Mouse (Mus musculus): Measurements from ENCODE around the gene Aaed1. TPM values are rescaled to one million over a fixed set of nuclear protein-coding genes. Genes with fewer than 3 reads are reported as not detected.
A peak's percentile ranks its signal among the peaks of the same experiment; 100 is the strongest.

Gene Aaed1
- polyA plus RNA-seq, 1 experiment from 2014 or later = 20.2 TPM

- H3K4me2 ChIP-seq = peak overlapping the region; percentile 23; the same call in 1 of the 2 replicates
- H3K36me3 ChIP-seq (replicated peaks) = peaks cover 16% of the 10 kb centered on the region
- ATAC-seq (ENCODE audit: insufficient read depth) = no peak
- peak overlapping the region; percentile 23; the same call in 1 of the 2 replicates for H3K9ac ChIP-seq
- WGBS (ENCODE audit: insufficient replicate concordance) = 22% methylated on average over 5 of the region's 5 CpGs
- no peaks in the 10 kb centered on the region for H3K27me3 ChIP-seq
- H3K4me3 ChIP-seq (replicated peaks) = no peak overlapping the region
- H3K9me3 ChIP-seq (replicated peaks) = no peaks in the 10 kb centered on the region
- peaks cover 41% of the 10 kb centered on the region for H3K4me1 ChIP-seq (replicated peaks)
- H3K27ac ChIP-seq (replicated peaks) = no peak overlapping the region
Observed at GRCm38 (mm10) chr13:64309036-64309435, 3.5 kb downstream of the Aaed1 start.

GRCm38 (mm10) chr13:64307508-64307907, 5.0 kb downstream of the Aaed1 start:
- Histone ChIP-seq H3K4me1 (replicated peaks) (peaks cover 35% of the 10 kb centered on the region), H3K27me3 (no peaks in the 10 kb centered on the region), H3K4me2 (no peak overlapping the region), H3K4me3 (replicated peaks) (no peak overlapping the region), H3K36me3 (replicated peaks) (peaks cover 24% of the 10 kb centered on the region), H3K9ac (no peak overlapping the region), H3K9me3 (replicated peaks) (no peaks in the 10 kb centered on the region), H3K27ac (replicated peaks) (no peak overlapping the region)
- ATAC-seq (ENCODE audit: insufficient read depth) = no peak
- 69% methylated on average over 5 of the region's 5 CpGs for whole genome bisulfite sequencing (ENCODE audit: insufficient replicate concordance)

DNA sequence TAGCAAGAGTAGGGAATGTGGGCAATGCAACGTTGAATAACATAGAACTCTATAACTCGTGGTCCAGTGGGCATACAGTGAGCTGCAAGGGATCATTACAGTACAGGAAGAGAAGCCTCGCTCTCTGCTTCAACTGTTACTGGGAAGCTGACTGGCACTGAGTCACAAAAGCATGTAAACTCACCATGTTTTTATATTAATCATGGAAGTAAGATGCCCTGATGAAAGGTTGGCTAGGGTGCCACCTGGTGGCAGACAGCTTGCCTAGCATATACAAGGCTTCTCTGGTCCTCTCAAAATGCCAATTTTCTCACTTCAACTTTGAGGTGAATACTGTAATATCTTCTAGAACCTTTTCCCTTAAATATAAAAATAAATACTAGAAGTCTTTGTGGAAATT, 6.4 kb downstream of the Aaed1 start:
- ATAC-seq (ENCODE audit: insufficient read depth) = no peak
- Histone ChIP-seq H3K4me2 (no peak overlapping the region), H3K9me3 (replicated peaks) (no peaks in the 10 kb centered on the region), H3K4me1 (replicated peaks) (peaks cover 26% of the 10 kb centered on the region), H3K4me3 (replicated peaks) (no peak overlapping the region), H3K27ac (replicated peaks) (no peak overlapping the region), H3K36me3 (replicated peaks) (peaks cover 24% of the 10 kb centered on the region), H3K27me3 (no peaks in the 10 kb centered on the region), H3K9ac (no peak overlapping the region)
- WGBS (ENCODE audit: insufficient replicate concordance) = 67% methylated on average over 3 of the region's 3 CpGs

GRCm38 (mm10) chr13:64299069-64299468, 13.4 kb downstream of the Aaed1 start:
- peaks cover 15% of the 10 kb centered on the region for H3K36me3 ChIP-seq (replicated peaks)
- no peaks in the 10 kb centered on the region for H3K9me3 ChIP-seq (replicated peaks)
- no peak overlapping the region for H3K4me3 ChIP-seq (replicated peaks)
- WGBS (ENCODE audit: insufficient replicate concordance) = 80% methylated on average over 1 of the region's 1 CpGs
- ATAC-seq (ENCODE audit: insufficient read depth) = no peak
- no peaks in the 10 kb centered on the region for H3K4me1 ChIP-seq (replicated peaks)
- H3K4me2 ChIP-seq = no peak overlapping the region
- no peak overlapping the region for H3K9ac ChIP-seq
- no peaks in the 10 kb centered on the region for H3K27me3 ChIP-seq
- H3K27ac ChIP-seq (replicated peaks) = no peak overlapping the region

GRCm38 (mm10) chr13:64286791-64287190, 25.7 kb downstream of the Aaed1 start:
- no peaks in the 10 kb centered on the region for H3K27me3 ChIP-seq
- H3K4me1 ChIP-seq (replicated peaks) = no peaks in the 10 kb centered on the region
- 0 out of 2 replicates have a peak, but pooled peaks cover 3% of the 10 kb centered on the region for H3K36me3 ChIP-seq (replicated peaks)
- H3K4me2 ChIP-seq = no peak overlapping the region
- no peak overlapping the region for H3K27ac ChIP-seq (replicated peaks)
- 56% methylated on average over 4 of the region's 4 CpGs for whole genome bisulfite sequencing (ENCODE audit: insufficient replicate concordance)
- H3K9ac ChIP-seq = no peak overlapping the region
- no peaks in the 10 kb centered on the region for H3K9me3 ChIP-seq (replicated peaks)
- ATAC-seq (ENCODE audit: insufficient read depth) = no peak
- no peak overlapping the region for H3K4me3 ChIP-seq (replicated peaks)

GRCm38 (mm10) chr13:64286321-64286720, 26.2 kb downstream of the Aaed1 start:
- 61% methylated on average over 4 of the region's 4 CpGs for WGBS (ENCODE audit: insufficient replicate concordance)
- no peak for ATAC-seq (ENCODE audit: insufficient read depth)
- no peaks in the 10 kb centered on the region for H3K9me3 ChIP-seq (replicated peaks)
- H3K4me2 ChIP-seq = no peak overlapping the region
- no peaks in the 10 kb centered on the region for H3K36me3 ChIP-seq (replicated peaks)
- H3K27me3 ChIP-seq = no peaks in the 10 kb centered on the region
- no peak overlapping the region for H3K27ac ChIP-seq (replicated peaks)
- H3K9ac ChIP-seq = no peak overlapping the region
- H3K4me3 ChIP-seq (replicated peaks) = no peak overlapping the region
- H3K4me1 ChIP-seq (replicated peaks) = no peaks in the 10 kb centered on the region

DNA sequence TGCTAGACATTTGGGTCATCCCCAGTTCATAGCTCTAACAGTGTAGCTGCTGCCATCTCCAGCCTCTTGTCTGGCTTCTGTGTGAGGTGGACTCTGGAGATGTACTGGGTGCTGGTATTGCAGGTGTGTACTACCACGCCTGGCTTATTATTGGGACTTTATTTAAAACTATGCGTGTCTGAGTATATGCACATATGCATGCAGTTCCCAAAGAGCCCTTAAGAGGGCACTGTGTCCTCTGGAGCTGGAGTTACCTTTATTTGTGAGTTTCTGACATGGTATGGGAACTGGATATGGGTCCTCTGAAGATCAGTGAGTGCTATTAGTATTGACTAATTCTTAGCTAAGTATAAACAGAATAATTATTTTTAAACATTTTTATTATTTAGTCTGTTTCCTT, 27.8 kb downstream of the Aaed1 start:
- H3K9ac ChIP-seq = no peak overlapping the region
- WGBS (ENCODE audit: insufficient replicate concordance) = 77% methylated on average over 2 of the region's 2 CpGs
- no peaks in the 10 kb centered on the region for H3K27me3 ChIP-seq
- H3K4me3 ChIP-seq (replicated peaks) = no peak overlapping the region
- no peak overlapping the region for H3K27ac ChIP-seq (replicated peaks)
- no peak overlapping the region for H3K4me2 ChIP-seq
- no peaks in the 10 kb centered on the region for H3K9me3 ChIP-seq (replicated peaks)
- H3K36me3 ChIP-seq (replicated peaks) = no peaks in the 10 kb centered on the region
- H3K4me1 ChIP-seq (replicated peaks) = no peaks in the 10 kb centered on the region
- no peak for ATAC-seq (ENCODE audit: insufficient read depth)

GRCm38 (mm10) chr13:64280940-64281339, 31.6 kb downstream of the Aaed1 start:
- Histone ChIP-seq H3K27me3 (peaks cover 9% of the 10 kb centered on the region), H3K9me3 (replicated peaks) (no peaks in the 10 kb centered on the region), H3K4me2 (no peak overlapping the region), H3K4me3 (replicated peaks) (no peak overlapping the region), H3K9ac (no peak overlapping the region), H3K4me1 (replicated peaks) (peaks cover 4% of the 10 kb centered on the region), H3K27ac (replicated peaks) (no peak overlapping the region), H3K36me3 (replicated peaks) (no peaks in the 10 kb centered on the region)
- WGBS (ENCODE audit: insufficient replicate concordance) = 53% methylated on average over 5 of the region's 5 CpGs
- ATAC-seq (ENCODE audit: insufficient read depth) = no peak

GRCm38 (mm10) chr13:64275754-64276127, 36.8 kb downstream of the Aaed1 start:
- ATAC-seq (ENCODE audit: insufficient read depth) = no peak
- peak overlapping the region; percentile 66 for H3K4me3 ChIP-seq (replicated peaks)

GRCm38 (mm10) chr13:64274879-64275753, 37.4 kb downstream of the Aaed1 start, which contains the start of gene Cdc14b:
Gene Cdc14b (minus strand): TSS chr13:64275290.
- peak within 1 kb of the TSS; percentile 45 for H3K9ac ChIP-seq
- H3K4me2 ChIP-seq = peak within 1 kb of the TSS; percentile 94
- H3K36me3 ChIP-seq (replicated peaks) = no peaks in the 10 kb centered on the region
- ATAC-seq (ENCODE audit: insufficient read depth) = peak; percentile 76
- WGBS (ENCODE audit: insufficient replicate concordance) = under 1% methylated on average over 57 of the region's 57 CpGs
- peaks cover 56% of the 10 kb centered on the region for H3K27me3 ChIP-seq
- H3K27ac ChIP-seq (replicated peaks) = no peak within 1 kb of the TSS
- no peaks in the 10 kb centered on the region for H3K9me3 ChIP-seq (replicated peaks)
- H3K4me1 ChIP-seq (replicated peaks) = peaks cover 27% of the 10 kb centered on the region
- peak within 1 kb of the TSS; percentile 66 for H3K4me3 ChIP-seq (replicated peaks)

More at GRCm38 (mm10) chr13:64275754-64276127, 36.8 kb downstream of the Aaed1 start:
- H3K27me3 ChIP-seq = peaks cover 56% of the 10 kb centered on the region
- H3K9ac ChIP-seq = peak overlapping the region; percentile 45; the same call in 1 of the 2 replicates
- H3K27ac ChIP-seq (replicated peaks) = no peak overlapping the region
- peak overlapping the region; percentile 94 for H3K4me2 ChIP-seq
- peaks cover 27% of the 10 kb centered on the region for H3K4me1 ChIP-seq (replicated peaks)
- H3K9me3 ChIP-seq (replicated peaks) = no peaks in the 10 kb centered on the region
- no peaks in the 10 kb centered on the region for H3K36me3 ChIP-seq (replicated peaks)
- 7% methylated on average over 9 of the region's 9 CpGs for WGBS (ENCODE audit: insufficient replicate concordance)

DNA sequence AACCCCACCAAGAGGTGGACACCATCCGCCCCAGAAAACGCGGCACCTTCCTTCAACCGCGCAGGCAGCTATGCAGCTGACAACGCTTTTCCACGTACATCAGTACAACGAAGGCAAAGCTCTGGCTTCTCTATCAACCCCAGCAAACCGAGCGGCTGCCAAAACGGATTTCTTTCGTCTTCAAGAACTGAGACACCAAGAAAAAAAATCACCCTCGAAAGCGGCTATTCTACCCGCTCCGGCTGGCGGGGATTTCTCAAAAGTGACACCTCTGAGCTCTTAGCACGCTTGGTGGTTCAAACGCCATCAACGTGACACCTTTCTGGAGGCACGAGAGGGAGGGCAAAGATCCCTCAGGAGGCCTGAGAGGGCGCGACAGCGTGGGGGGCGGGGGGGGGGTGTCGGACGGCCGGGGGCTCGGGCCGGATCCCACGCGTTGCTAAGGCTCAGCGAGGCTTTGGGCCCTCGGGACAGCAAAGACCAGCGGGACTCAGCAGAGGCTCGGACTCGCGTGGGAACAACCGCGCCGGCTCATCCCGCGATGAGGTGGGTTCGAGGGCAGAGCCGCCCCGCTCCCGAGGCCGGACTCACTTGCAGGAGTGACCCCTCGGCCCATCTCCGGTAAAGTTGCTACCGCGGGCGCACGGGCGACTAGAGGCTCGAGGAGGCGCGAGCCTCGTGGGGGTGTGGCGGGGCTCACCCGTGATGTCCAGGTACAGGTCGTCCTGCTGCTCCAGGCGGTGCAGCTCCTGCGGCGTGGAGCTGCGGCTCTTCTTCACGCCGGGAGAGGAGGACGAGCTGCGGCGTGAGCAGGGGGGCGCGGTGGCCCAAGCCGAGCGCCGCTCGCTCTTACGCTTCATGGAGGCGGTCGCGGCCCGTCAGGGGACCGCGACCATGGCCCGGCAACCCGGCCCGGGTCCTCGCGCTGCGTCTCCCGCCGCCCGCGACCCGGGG, 38.3 kb downstream of the Aaed1 start:
- H3K36me3 ChIP-seq (replicated peaks) = no peaks in the 10 kb centered on the region
- no peak overlapping the region for H3K27ac ChIP-seq (replicated peaks)
- H3K4me1 ChIP-seq (replicated peaks) = peaks cover 27% of the 10 kb centered on the region
- ATAC-seq (ENCODE audit: insufficient read depth) = peak; percentile 49
- WGBS (ENCODE audit: insufficient replicate concordance) = under 1% methylated on average over 94 of the region's 95 CpGs
- peak overlapping the region; percentile 94 for H3K4me2 ChIP-seq
- peaks cover 53% of the 10 kb centered on the region for H3K27me3 ChIP-seq
- H3K9me3 ChIP-seq (replicated peaks) = no peaks in the 10 kb centered on the region
- H3K9ac ChIP-seq = peak overlapping the region; percentile 45; the same call in 1 of the 2 replicates
- peak overlapping the region; percentile 66 for H3K4me3 ChIP-seq (replicated peaks)
